Mouse (Mus musculus): ENCODE measurements around the gene Fam83b.

Gene Fam83b

GRCm38 (mm10) chr9:76566515-76567280 lies at the start of gene Fam83b:
Gene Fam83b (minus strand): TSS chr9:76567116.
- DNase-seq (ENCODE audit: low spot score in 2 of 2) = no peak

DNA sequence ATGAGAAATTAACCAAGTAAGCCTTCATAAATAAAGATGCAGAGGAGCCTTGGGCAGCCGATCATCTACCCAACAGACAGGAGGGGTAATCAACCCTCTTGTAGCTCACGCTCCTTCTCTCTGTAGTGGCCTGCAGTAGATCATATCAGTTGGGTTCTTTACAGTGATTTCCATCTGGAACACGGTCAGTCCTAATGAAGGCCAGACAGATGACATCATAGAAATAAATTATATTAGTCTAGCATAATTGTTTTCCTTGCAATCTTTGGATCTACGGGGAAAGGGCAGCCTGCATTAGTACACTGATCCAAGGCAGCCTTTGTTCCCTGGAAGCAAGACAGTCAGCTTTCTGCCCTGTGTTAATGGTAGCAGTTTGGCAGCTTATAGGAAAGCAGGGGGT lies 47.2 kb upstream of the Fam83b start:
- no peak for DNase-seq (ENCODE audit: low spot score in 2 of 2)

DNA sequence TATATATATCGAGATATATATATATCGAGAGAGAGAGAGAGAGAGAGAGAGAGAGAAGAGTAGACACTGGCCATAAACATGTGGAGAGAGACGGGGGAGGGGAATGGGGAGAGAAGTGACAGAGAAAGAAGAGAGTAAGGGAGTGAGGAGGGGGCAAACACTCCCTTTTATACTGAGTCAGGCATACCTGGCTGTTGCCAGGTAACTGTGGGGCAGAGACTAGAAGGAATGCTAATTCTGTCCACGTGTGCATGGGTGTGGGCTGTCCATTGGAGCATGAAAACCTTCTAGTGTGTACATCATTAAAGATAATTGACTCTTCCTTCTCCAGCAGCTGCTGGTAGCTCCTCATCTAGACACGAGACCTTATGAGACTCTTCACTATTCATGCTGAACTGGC lies 36.8 kb upstream of the Fam83b start:
- DNase-seq (ENCODE audit: low spot score in 2 of 2) = no peak

DNA sequence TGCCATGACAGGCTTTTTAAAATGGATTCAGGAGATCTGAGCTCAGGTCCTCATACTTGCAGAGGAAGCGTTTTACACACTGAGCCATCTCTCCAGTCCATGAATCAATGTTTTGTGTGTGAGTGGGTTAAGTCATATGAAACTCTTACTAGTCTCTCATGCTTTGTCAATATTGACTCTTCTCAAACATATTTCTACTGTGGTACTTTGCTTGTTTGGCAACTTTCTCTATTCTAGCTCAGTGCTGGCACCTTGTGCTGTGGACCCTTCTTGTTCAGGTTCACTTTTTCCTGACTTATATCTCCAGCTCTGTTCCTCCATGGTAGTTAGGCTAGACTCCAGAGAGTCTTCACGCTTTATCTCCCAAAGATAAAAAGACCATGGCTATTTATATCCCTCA lies 36.0 kb upstream of the Fam83b start:
- no peak for DNase-seq (ENCODE audit: low spot score in 2 of 2)

GRCm38 (mm10) chr9:76597395-76597794 lies 30.5 kb upstream of the Fam83b start:
- no peak for DNase-seq (ENCODE audit: low spot score in 2 of 2)

GRCm38 (mm10) chr9:76593841-76594240 lies 26.9 kb upstream of the Fam83b start:
- no peak for DNase-seq (ENCODE audit: low spot score in 2 of 2)

GRCm38 (mm10) chr9:76583943-76584342 lies 17.0 kb upstream of the Fam83b start:
- DNase-seq (ENCODE audit: low spot score in 2 of 2) = no peak

GRCm38 (mm10) chr9:76581966-76582365 lies 15.1 kb upstream of the Fam83b start:
- DNase-seq (ENCODE audit: low spot score in 2 of 2) = no peak

DNA sequence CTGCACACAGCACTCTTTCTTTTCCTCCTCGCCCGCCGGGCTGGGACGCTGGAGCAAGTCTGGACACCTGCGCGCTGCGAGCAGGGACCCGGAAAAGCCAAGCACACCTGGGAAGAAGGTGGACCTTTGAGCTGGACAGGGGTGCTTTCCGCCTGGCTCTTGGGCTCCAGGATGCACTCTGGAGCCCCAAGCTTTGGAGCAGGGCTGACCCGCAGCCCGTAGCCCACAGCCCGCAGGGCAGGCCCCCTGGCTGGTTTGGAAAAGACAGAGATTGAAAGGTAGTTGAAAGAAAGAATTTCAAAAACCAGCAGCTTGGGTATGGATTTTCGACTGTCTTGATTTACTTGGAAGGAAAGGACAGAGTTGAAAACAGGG lies 352 bp upstream of the Fam83b start:
- no peak for DNase-seq (ENCODE audit: low spot score in 2 of 2)

DNA sequence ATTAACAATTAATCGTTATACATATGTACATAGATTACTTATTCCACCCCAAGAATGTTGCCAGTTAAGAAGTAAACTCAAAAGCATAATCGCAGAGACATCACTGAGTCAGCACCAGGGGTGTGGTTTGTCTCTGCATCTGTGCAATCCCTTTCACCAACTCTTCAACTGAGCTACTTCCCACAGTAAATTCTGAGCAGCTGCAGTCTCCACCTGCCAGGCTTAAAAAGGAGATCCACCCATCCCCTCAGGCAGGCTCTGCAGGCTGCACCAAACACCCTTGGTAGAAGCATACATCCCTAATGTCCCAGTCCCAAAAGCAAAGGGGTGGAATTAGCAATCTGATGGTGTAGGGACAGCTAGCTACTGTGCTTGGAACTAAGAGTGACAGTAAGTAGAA lies 1.3 kb downstream of the Fam83b start:
- no peak for DNase-seq (ENCODE audit: low spot score in 2 of 2)

GRCm38 (mm10) chr9:76564071-76564470 lies 2.8 kb downstream of the Fam83b start:
- DNase-seq (ENCODE audit: low spot score in 2 of 2) = no peak

DNA sequence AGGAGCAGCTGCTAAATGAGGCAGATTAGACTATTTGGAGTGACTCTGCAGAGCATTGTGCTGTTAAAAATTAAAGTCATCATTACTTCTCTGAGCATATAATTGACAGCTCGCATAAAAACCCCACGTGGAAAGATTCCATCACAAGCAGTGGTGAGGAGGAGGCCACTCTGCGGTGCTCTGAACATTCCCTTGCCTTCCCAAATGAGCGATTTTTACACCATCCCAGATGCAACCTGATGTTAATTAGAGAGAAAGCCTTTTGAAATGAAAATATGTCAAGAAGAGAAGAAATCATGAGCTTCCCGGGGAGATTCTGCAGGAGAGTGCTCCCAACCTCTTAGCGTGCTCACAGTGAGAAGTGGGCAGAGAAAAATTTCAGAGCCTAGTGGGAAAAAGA lies 4.1 kb downstream of the Fam83b start:
- DNase-seq (ENCODE audit: low spot score in 2 of 2) = no peak

DNA sequence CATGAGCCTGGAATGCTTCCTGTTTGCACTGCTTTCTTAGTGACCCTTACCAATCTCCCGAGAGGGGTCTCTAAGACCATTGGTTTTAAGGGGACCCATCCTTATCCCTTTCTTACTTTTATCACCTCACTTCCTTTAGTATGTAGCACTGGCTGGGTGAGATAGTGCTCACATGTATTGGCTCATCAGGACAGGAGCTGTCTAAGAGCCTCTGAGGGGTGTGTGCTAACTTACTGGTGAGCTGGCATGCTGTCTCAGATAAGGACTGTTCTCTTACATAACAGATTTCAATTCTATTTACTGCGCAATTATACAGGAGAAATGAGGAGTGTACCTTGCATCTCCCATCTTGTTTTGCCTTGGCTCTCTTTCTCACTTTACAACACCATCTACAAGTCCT lies 7.7 kb downstream of the Fam83b start:
- DNase-seq (ENCODE audit: low spot score in 2 of 2) = no peak

- no peak for DNase-seq (ENCODE audit: low spot score in 2 of 2)
Observed at GRCm38 (mm10) chr9:76553758-76554157, 13.2 kb downstream of the Fam83b start.

- DNase-seq (ENCODE audit: low spot score in 2 of 2) = no peak
Observed at GRCm38 (mm10) chr9:76553115-76553514, 13.8 kb downstream of the Fam83b start.

DNA sequence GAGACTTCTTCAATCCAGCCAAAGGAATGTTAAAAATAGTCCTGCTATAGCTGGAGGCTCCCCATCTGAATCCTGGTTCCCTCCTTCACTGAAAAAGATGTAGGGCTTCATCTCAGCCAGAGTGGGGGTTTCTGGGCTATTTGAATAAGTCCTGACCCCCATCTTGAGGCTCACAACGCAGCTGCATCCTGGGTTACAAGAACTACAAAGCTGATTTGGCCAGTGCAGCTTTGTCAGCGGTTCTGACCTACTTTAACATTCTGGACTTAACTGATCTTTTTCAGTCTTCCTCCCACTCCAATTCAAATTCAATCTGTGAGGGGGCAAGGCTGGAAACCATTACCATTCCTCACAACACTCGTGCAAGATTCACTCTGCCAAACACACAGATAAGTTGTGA lies 20.2 kb downstream of the Fam83b start:
- no peak for DNase-seq (ENCODE audit: low spot score in 2 of 2)

- no peak for DNase-seq (ENCODE audit: low spot score in 2 of 2)
Observed at GRCm38 (mm10) chr9:76540684-76541083, 26.2 kb downstream of the Fam83b start.

DNA sequence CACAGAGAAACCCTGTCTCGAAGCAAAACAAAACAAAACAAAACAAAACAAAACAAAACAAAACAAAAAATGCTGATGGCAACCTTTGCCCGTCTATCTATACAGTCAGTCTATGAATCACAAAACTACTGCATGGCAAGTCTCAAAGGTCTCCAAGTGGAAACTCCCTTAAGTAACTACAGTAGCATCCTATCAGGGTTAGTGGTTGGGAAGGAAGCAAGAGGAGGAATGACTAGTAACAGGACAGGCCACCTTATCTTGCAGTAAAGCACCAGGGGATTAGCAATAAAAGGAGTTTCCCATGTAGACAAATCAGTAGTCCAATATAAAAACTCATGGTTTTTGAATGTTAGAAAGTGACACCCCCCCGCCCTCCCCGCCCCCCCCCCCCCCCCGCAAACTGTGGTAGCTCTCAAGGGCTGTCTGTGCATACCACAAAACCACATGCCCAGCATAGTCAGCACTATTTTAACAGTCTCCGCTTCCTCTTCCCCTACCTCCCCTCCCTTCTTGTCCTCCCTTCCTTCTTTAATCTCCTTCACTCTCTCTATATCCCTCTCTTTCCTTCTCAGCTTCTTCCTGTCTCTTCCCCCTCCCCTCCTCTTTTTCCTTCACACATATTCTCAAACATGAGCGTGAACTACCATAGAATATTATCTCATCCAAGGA lies 26.8 kb downstream of the Fam83b start:
- no peak for DNase-seq (ENCODE audit: low spot score in 2 of 2)

DNA sequence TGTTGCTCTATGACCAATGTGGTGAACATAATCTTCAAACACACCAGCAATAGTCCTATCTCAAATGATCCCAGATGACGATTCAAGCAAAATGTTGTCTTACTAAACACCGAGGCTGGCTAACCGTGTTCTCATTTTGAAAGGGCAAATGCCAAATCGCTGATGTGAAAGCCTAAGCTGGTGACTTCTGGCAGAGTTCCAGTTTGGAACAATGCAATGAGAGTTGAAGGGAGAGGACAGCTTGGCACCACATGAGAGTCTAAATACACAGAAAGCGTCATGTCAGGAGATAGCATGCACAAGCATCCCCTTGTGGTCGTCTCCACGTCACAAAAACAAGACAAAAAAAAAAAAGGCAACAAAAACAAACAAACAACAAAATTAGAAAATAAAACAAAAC lies 27.6 kb downstream of the Fam83b start:
- no peak for DNase-seq (ENCODE audit: low spot score in 2 of 2)

DNA sequence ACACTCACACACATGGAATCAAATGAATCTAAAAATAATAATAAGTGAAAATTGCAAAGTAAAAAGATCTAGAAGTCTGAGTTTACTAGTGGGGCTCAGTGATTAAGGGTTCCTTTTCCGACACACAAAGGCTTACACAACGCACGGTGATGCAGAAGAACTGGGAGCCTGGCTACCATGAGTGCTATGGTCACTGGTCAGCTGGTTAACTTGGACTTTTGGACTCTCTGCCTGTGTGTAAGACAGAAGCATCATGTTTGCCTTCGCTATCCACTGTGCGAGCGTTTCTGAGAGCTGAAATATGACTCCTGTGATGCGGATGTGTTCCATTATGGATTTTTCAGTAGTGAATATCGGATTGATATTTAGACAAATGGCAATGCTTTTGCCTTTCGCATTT lies 30.9 kb downstream of the Fam83b start:
- DNase-seq (ENCODE audit: low spot score in 2 of 2) = no peak

- no peak for DNase-seq (ENCODE audit: low spot score in 2 of 2)
Observed at GRCm38 (mm10) chr9:76532403-76532802, 34.5 kb downstream of the Fam83b start.

GRCm38 (mm10) chr9:76531368-76531767 lies 35.5 kb downstream of the Fam83b start:
- DNase-seq (ENCODE audit: low spot score in 2 of 2) = no peak

GRCm38 (mm10) chr9:76525592-76525991 lies 41.3 kb downstream of the Fam83b start:
- DNase-seq (ENCODE audit: low spot score in 2 of 2) = no peak

DNA sequence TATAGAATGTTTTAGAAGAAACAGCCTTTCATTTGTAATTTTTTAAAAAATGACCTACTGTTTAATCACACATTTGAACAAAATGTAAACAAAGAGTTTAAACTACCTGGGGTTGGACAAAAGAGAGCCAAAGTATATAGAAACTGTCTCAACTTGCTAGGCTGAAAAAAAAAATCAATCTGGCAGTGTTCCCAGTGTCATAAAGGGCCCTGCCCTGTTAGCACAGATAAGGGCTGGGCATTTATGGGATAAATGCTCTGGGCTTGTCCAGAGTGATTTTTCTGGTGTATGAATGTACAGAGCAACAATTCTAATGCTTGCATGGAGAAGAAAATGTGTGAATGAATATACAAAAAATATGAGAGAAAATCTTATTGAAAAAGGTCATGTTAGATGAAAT lies 43.8 kb downstream of the Fam83b start:
- DNase-seq (ENCODE audit: low spot score in 2 of 2) = no peak
